Mouse (Mus musculus) small intestine, adult 2 months (tissue): ENCODE measurements around the gene Rasgef1b.

ENCODE experiments used
- CTCF ChIP-seq: fragments of 200-500 bp; IDR thresholded peaks from 2 replicates; pipeline ENCODE4 v1.5.1; 2012; ENCODE audit warnings: low read depth, mild to moderate bottlenecking, control low read depth, inconsistent platforms, low read length, moderate library complexity, mixed read lengths; ENCODE audit not compliant: insufficient replicate concordance, insufficient read length; ENCODE audit errors: extremely low read depth
- POLR2A ChIP-seq: fragments of 200-500 bp; IDR thresholded peaks from 2 replicates; pipeline ENCODE4 v1.6.1; 2012; ENCODE audit warnings: low read depth, mild to moderate bottlenecking, control low read depth, inconsistent platforms, low read length, moderate library complexity

GRCm38 (mm10) chr5:99748417-99748816 lies 19.6 kb upstream of the Rasgef1b start:
- TF ChIP-seq CTCF, result no peak
- TF ChIP-seq POLR2A, result no peak
